Mouse (Mus musculus): ENCODE measurements around the gene Fcgrt. TPM values are rescaled to one million over a fixed set of nuclear protein-coding genes. Genes with fewer than 3 reads are reported as not detected.

The Fcgrt gene
- total RNA-seq, 2 experiments from 2014 or later, result 98.0 to 104 TPM

Small RNAs within 50 kb of the gene (microRNA-seq; reads per million reads assigned to microRNA genes)
- gene Mir150 (267 reads per million, percentile 59 among the genes with 10 or more reads in this experiment), gene Mir5121 (22.6 reads per million, percentile 31 among the genes with 10 or more reads in this experiment)

Other genes starting within 250 kb of the Fcgrt start
- 10 to 100 TPM; 50.8 to 54.6 TPM for gene Pnkp, start 246.7 kb downstream of the Fcgrt start, total RNA-seq (2021)
- 100 to 1,000 TPM; 385 to 394 TPM for gene Ptov1, start 234.1 kb downstream of the Fcgrt start, total RNA-seq (2021)
- 100 to 1,000 TPM; 117 to 121 TPM for gene Med25, start 211.1 kb downstream of the Fcgrt start, total RNA-seq (2021)
- gene Fuz, start 207.8 kb downstream of the Fcgrt start, total RNA-seq (2021), result 10 to 100 TPM; 24.6 to 26.7 TPM
- gene Ap2a1, start 174.4 kb downstream of the Fcgrt start, total RNA-seq (2021), result 100 to 1,000 TPM in 1 of 2 experiments, 10 to 100 TPM in 1; 99.9 to 107 TPM
- gene Tsks, start 160.6 kb downstream of the Fcgrt start, total RNA-seq (2021), result under 1 TPM in 1 of 2 experiments, not detected in 1; 0.39 TPM
- 10 to 100 TPM; 28.0 to 31.1 TPM for gene Cpt1c, start 129.0 kb downstream of the Fcgrt start, total RNA-seq (2021)
- gene Prmt1, start 117.3 kb downstream of the Fcgrt start, total RNA-seq (2021), result 100 to 1,000 TPM; 380 to 390 TPM
- 100 to 1,000 TPM; 106 to 111 TPM for gene Irf3, start 106.2 kb downstream of the Fcgrt start, total RNA-seq (2021)
- gene Bcl2l12, start 105.1 kb downstream of the Fcgrt start, total RNA-seq (2021), result 10 to 100 TPM; 23.8 to 28.5 TPM
- gene Scaf1, start 87.5 kb downstream of the Fcgrt start, total RNA-seq (2021), result 100 to 1,000 TPM; 114 TPM
- 10 to 100 TPM; 58.9 to 59.7 TPM for gene Rras, start 85.9 kb downstream of the Fcgrt start, total RNA-seq (2021)
- 10 to 100 TPM; 76.4 to 85.1 TPM for gene Prr12, start 51.0 kb downstream of the Fcgrt start, total RNA-seq (2021)
- gene Nosip, start 41.4 kb downstream of the Fcgrt start, total RNA-seq (2021), result 10 to 100 TPM; 61.1 to 71.2 TPM
- 10 to 100 TPM; 17.9 to 18.6 TPM for gene Prrg2, start 41.2 kb downstream of the Fcgrt start, total RNA-seq (2021)
- 10 to 100 TPM; 77.0 to 81.8 TPM for gene Rcn3, start 11.6 kb downstream of the Fcgrt start, total RNA-seq (2021)
- 1,000 to 10,000 TPM; 1,454 to 1,477 TPM for gene Rps11, start 20.6 kb upstream of the Fcgrt start, total RNA-seq (2021)
- 1,000 to 10,000 TPM; 2,237 to 2,371 TPM for gene Rpl13a, start 24.9 kb upstream of the Fcgrt start, total RNA-seq (2021)
- not detected for gene Gm45713, start 32.4 kb upstream of the Fcgrt start, total RNA-seq (2021)
- gene Flt3l, start 32.6 kb upstream of the Fcgrt start, total RNA-seq (2021), result 10 to 100 TPM; 18.8 to 23.1 TPM
- 10 to 100 TPM; 60.7 to 65.2 TPM for gene Pih1d1, start 50.5 kb upstream of the Fcgrt start, total RNA-seq (2021)
- gene Aldh16a1, start 50.7 kb upstream of the Fcgrt start, total RNA-seq (2021), result 10 to 100 TPM; 76.4 to 90.1 TPM
- gene Slc17a7, start 60.1 kb upstream of the Fcgrt start, total RNA-seq (2021), result 1 to 10 TPM in 1 of 2 experiments, under 1 TPM in 1; 0.31 to 1.9 TPM
- gene Gfy, start 75.7 kb upstream of the Fcgrt start, total RNA-seq (2021), result not detected
- not detected for gene Pth2, start 77.1 kb upstream of the Fcgrt start, total RNA-seq (2021)
- gene Ccdc155, start 101.0 kb upstream of the Fcgrt start, total RNA-seq (2021), result under 1 TPM; 0.31 to 0.84 TPM
- under 1 TPM in 1 of 2 experiments, not detected in 1; 0.78 TPM for gene Dkkl1, start 108.3 kb upstream of the Fcgrt start, total RNA-seq (2021)
- gene Tead2, start 111.9 kb upstream of the Fcgrt start, total RNA-seq (2021), result 10 to 100 TPM; 45.1 to 67.8 TPM
- 1 to 10 TPM; 4.1 to 6.2 TPM for gene Cd37, start 135.3 kb upstream of the Fcgrt start, total RNA-seq (2021)
- under 1 TPM in 1 of 2 experiments, not detected in 1; 0.28 TPM for gene Slc6a16, start 137.2 kb upstream of the Fcgrt start, total RNA-seq (2021)
- not detected for gene Slc6a21, start 173.7 kb upstream of the Fcgrt start, total RNA-seq (2021)
- gene Trpm4, start 229.9 kb upstream of the Fcgrt start, total RNA-seq (2021), result 10 to 100 TPM; 17.0 to 18.1 TPM
- 10 to 100 TPM in 1 of 2 experiments, 1 to 10 TPM in 1; 6.7 to 13.0 TPM for gene Hrc, start 231.4 kb upstream of the Fcgrt start, total RNA-seq (2021)